Mouse (Mus musculus): ENCODE results near the gene Clstn3.

DNA sequence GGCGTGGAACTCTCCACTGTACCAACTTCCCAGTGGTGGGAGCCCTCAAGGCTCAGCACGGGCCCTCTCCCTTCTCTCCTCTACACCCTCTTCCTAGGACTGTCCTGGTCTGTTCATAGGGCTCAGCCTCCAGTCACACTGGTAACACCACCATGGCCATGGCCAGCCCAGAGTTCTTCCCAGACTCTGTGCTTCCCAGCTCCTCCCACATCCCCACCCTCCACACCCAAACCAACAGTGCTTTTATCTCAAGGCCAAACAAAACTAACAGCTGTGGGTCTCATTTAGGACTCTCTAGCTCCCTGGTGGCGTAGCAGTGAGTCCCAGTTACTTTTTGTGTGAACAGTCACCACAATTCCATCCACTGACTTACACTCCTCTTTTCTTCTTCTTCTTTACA is 12.6 kb downstream of the Clstn3 start:
- TF ChIP-seq POLR2A (IDR thresholded peaks at IDR 0.05; ENCODE audit: extremely low read depth, insufficient read depth, low read length) (no peak), CTCF (IDR thresholded peaks at IDR 0.05; ENCODE audit: low read depth, low read length) (no peak)

Measured in liver, adult 2 months (tissue).